Mouse (Mus musculus) kidney, postnatal 0 days (tissue): ENCODE results near the gene Kdf1. TPM values are rescaled to one million over a fixed set of nuclear protein-coding genes. Genes with fewer than 3 reads are reported as not detected.

Source experiments
- ATAC-seq: fragments of 200-750 bp; cut with Nextera tagmentation; replicated peaks from 2 replicates; pipeline ENCODE4 v1.8.0; 2017; ENCODE audit warnings: low read depth, moderate number of reproducible peaks, moderate TSS enrichment, moderate library complexity; ENCODE audit not compliant: low FRiP score
- DNase-seq: peaks from one replicate; pipeline ENCODE4 v3.0.0-alpha.2; 2016; ENCODE audit warnings: low spot score
- H3K27ac ChIP-seq: fragments of 300-500 bp; sonication (generic); 2 replicates; pipeline ENCODE4 v1.5.1; 2014; ENCODE audit warnings: mild to moderate bottlenecking
- H3K27me3 ChIP-seq: fragments of 300-500 bp; sonication (generic); 2 replicates; pipeline ENCODE4 v1.6.1; 2014; ENCODE audit warnings: low read length, mixed read lengths; ENCODE audit not compliant: insufficient read depth
- H3K36me3 ChIP-seq: fragments of 300-500 bp; sonication (generic); 2 replicates; pipeline ENCODE4 v1.6.1; 2014; ENCODE audit warnings: low read length, mixed read lengths; ENCODE audit not compliant: insufficient read depth
- H3K4me1 ChIP-seq: fragments of 300-500 bp; sonication (generic); replicated peaks from 2 replicates; pipeline ENCODE4 v1.6.1; 2014; ENCODE audit warnings: antibody characterized with exemption, low read length, mixed read lengths; ENCODE audit not compliant: insufficient read depth
- H3K4me2 ChIP-seq: fragments of 300-500 bp; sonication (generic); 2 replicates; pipeline ENCODE4 v1.6.1; 2014; ENCODE audit warnings: mild to moderate bottlenecking, low read length, moderate library complexity, mixed read lengths
- H3K4me3 ChIP-seq: fragments of 300-500 bp; sonication (generic); replicated peaks from 2 replicates; pipeline ENCODE4 v1.5.1; 2014; ENCODE audit warnings: low read depth, low read length
- H3K9ac ChIP-seq: fragments of 300-500 bp; sonication (generic); 2 replicates; pipeline ENCODE4 v1.6.1; 2014; ENCODE audit warnings: low read depth, low read length
- H3K9me3 ChIP-seq: fragments of 300-500 bp; sonication (generic); replicated peaks from 2 replicates; pipeline ENCODE4 v1.6.1; 2016; ENCODE audit warnings: low read length, inconsistent platforms, mixed read lengths
- CTCF ChIP-seq: IDR thresholded peaks from 2 replicates; pipeline ENCODE4 v1.5.1; 2016; ENCODE audit warnings: antibody characterized with exemption, low read depth, mild to moderate bottlenecking, moderate library complexity
- WGBS: fragments of 180-500 bp; shearing (Covaris S2); extraction: QIAGEN DNeasy Blood & Tissue Kit; methylation state at CpG from one replicate; pipeline ENCODE4 v1.1.7; 2014; 5-methylcytosine and 5-hydroxymethylcytosine counted together
- microRNA-seq: library from miRNA; unstranded; fragments of <30 nt; microRNA quantifications from one replicate; pipeline ENCODE4, GENCODE M21; 2016
- polyA plus RNA-seq: library from polyadenylated mRNA; unstranded; fragments of >200 nt; fragmentation: Nextera tagmentation; extraction: Ambion mirVana; gene quantifications from 2 replicates; pipeline ENCODE4 v1.2.1, GENCODE M21; 2015

Gene Kdf1
- polyA plus RNA-seq, 1 experiment from 2014 or later = 38.7 TPM

GRCm38 (mm10) chr4:133577983-133578382 is 59.2 kb downstream of the Kdf1 start:
- Histone ChIP-seq H3K9me3 (no peaks in the 10 kb centered on the region), H3K27ac (no peak overlapping the region), H3K27me3 (no peaks in the 10 kb centered on the region), H3K4me1 (peaks cover 7% of the 10 kb centered on the region; the same call in 1 of the 2 replicates), H3K4me3 (no peak overlapping the region), H3K9ac (no peak overlapping the region), H3K36me3 (peaks cover 31% of the 10 kb centered on the region), H3K4me2 (no peak overlapping the region)
- ATAC-seq = no peak
- DNase-seq = no peak
- 69% methylated on average over 12 of the region's 12 CpGs for WGBS
- TF ChIP-seq CTCF = no peak

Small RNA genes within 50 kb of the gene (microRNA-seq; reads per million reads assigned to microRNA genes)
- not detected for gene Gm23158

Other genes with a start within 250 kb of the Kdf1 start
- 74.5 and 81.2 TPM in 2 replicates for gene Tmem222, start 241.2 kb upstream of the Kdf1 start, polyA plus RNA-seq
- 9.9 and 11.2 TPM in 2 replicates for gene Wdtc1, start 165.5 kb upstream of the Kdf1 start, polyA plus RNA-seq
- gene Slc9a1, start 149.3 kb upstream of the Kdf1 start, polyA plus RNA-seq = 5.7 and 7.1 TPM in 2 replicates
- 2.7 and 2.8 TPM in 2 replicates for gene Tent5b, start 38.8 kb upstream of the Kdf1 start, polyA plus RNA-seq
- gene Trnp1, start 20.4 kb upstream of the Kdf1 start, polyA plus RNA-seq = 1.4 and 1.5 TPM in 2 replicates
- 200 and 219 TPM in 2 replicates for gene Nudc, start 27.0 kb downstream of the Kdf1 start, polyA plus RNA-seq
- 0.75 and 0.83 TPM in 2 replicates for gene Nr0b2, start 34.4 kb downstream of the Kdf1 start, polyA plus RNA-seq
- gene Gpatch3, start 55.8 kb downstream of the Kdf1 start, polyA plus RNA-seq = 7.4 and 8.2 TPM in 2 replicates
- 17.5 and 19.5 TPM in 2 replicates for gene Gpn2, start 65.4 kb downstream of the Kdf1 start, polyA plus RNA-seq
- gene Sfn, start 83.2 kb downstream of the Kdf1 start, polyA plus RNA-seq = 20.5 and 21.3 TPM in 2 replicates
- gene Zdhhc18, start 131.2 kb downstream of the Kdf1 start, polyA plus RNA-seq = 3.7 and 7.1 TPM in 2 replicates
- 19.1 and 19.7 TPM in 2 replicates for gene Pigv, start 153.7 kb downstream of the Kdf1 start, polyA plus RNA-seq
- 17.9 and 19.3 TPM in 2 replicates for gene Arid1a, start 237.8 kb downstream of the Kdf1 start, polyA plus RNA-seq